Mouse (Mus musculus) hindbrain, embryonic 11.5 days (tissue): ENCODE results near the gene Frem2. TPM values are rescaled to one million over a fixed set of nuclear protein-coding genes. Genes with fewer than 3 reads are reported as not detected.

Source experiments
- ATAC-seq: fragments of 200-750 bp; cut with Nextera tagmentation; 2 replicates; pipeline ENCODE4 v1.8.0; 2017; ENCODE audit warnings: mild to moderate bottlenecking, moderate TSS enrichment, moderate library complexity; ENCODE audit not compliant: low FRiP score
- DNase-seq: peaks from one replicate; pipeline ENCODE4 v3.0.0-alpha.2; 2015; ENCODE audit warnings: low spot score
- H3K27ac ChIP-seq: fragments of 300-500 bp; sonication (generic); 2 replicates; pipeline ENCODE4 v1.5.1; 2014; ENCODE audit warnings: mild to moderate bottlenecking, low read depth, low read length
- H3K27me3 ChIP-seq: fragments of 300-500 bp; sonication (generic); 2 replicates; pipeline ENCODE4 v1.6.1; 2014; ENCODE audit warnings: mild to moderate bottlenecking, low read length, moderate library complexity, mixed read lengths; ENCODE audit not compliant: control insufficient read depth, insufficient read depth
- H3K36me3 ChIP-seq: fragments of 300-500 bp; sonication (generic); 2 replicates; pipeline ENCODE4 v1.6.1; 2014; ENCODE audit warnings: mild to moderate bottlenecking, low read length, moderate library complexity, mixed read lengths; ENCODE audit not compliant: control insufficient read depth, insufficient read depth
- H3K4me1 ChIP-seq: fragments of 300-500 bp; sonication (generic); replicated peaks from 2 replicates; pipeline ENCODE4 v1.6.1; 2014; ENCODE audit warnings: low read length, mixed read lengths; ENCODE audit not compliant: control insufficient read depth, insufficient read depth
- H3K4me2 ChIP-seq: fragments of 300-500 bp; sonication (generic); replicated peaks from 2 replicates; pipeline ENCODE4 v1.6.1; 2014; ENCODE audit warnings: mild to moderate bottlenecking, low read depth, low read length
- H3K4me3 ChIP-seq: fragments of 300-500 bp; sonication (generic); 2 replicates; pipeline ENCODE4 v1.5.1; 2014; ENCODE audit warnings: low read depth, low read length
- H3K9ac ChIP-seq: fragments of 300-500 bp; sonication (generic); 2 replicates; pipeline ENCODE4 v1.6.1; 2014; ENCODE audit warnings: low read depth, low read length
- H3K9me3 ChIP-seq: fragments of 300-500 bp; sonication (generic); 2 replicates; pipeline ENCODE4 v1.6.1; 2016; ENCODE audit warnings: low read length; ENCODE audit not compliant: control insufficient read depth
- WGBS: fragments of 180-500 bp; shearing (Covaris S2); extraction: QIAGEN DNeasy Blood & Tissue Kit; methylation state at CpG from one replicate; pipeline ENCODE4 v1.1.7; 2014; 5-methylcytosine and 5-hydroxymethylcytosine counted together
- polyA plus RNA-seq: library from polyadenylated mRNA; unstranded; fragments of >200 nt; fragmentation: Nextera tagmentation; extraction: Ambion mirVana; gene quantifications from 2 replicates; pipeline ENCODE4 v1.2.1, GENCODE M21; 2014

Gene Frem2
- polyA plus RNA-seq, 1 experiment from 2014 or later = 3.4 TPM

DNA sequence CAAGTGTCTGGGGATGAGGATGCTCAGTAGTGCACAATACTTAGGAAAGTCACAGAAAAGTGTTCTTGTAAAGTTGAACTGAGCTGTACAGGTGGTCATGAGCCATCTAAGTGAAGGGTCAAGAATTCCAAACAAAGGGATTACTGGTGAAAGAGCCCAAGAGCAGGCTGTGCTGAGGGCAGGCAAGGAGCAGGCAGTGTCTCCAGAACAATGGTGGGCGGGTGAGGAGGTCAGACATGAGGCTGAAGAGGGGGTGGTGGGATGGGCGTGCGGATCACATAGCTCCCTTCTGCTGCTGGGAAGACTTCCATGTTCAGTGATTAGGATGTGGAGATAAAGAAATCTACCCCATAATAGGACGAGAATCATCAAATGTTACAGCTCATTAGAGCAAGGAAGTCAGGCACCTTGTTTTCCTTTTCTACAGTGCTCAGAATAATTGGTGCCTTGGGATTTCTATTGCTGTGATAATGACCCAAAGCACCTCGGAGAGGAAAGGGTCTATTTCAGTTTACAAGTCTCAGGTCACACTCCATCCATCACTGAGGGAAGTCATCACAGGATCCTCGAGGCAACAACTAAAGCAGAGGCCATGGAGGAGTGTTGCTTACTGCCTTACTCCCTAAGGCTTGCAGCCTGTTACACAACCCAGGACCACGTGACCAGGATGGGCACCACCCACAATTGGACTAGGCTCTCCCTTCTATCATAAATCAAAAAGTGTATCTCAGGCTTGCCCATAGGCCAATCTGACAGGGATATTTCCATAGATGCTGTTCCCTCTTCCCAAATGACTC, 80.6 kb downstream of the Frem2 start:
- no peak overlapping the region for H3K9ac ChIP-seq
- no peak overlapping the region for H3K4me2 ChIP-seq
- H3K27me3 ChIP-seq = no peaks in the 10 kb centered on the region
- H3K36me3 ChIP-seq = no peaks in the 10 kb centered on the region
- no peaks in the 10 kb centered on the region for H3K9me3 ChIP-seq
- peaks cover 4% of the 10 kb centered on the region; the same call in 1 of the 2 replicates for H3K4me1 ChIP-seq
- DNase-seq = no peak
- no peak overlapping the region for H3K27ac ChIP-seq
- no peak for ATAC-seq
- 19% methylated on average over 7 of the region's 7 CpGs for WGBS
- H3K4me3 ChIP-seq = no peak overlapping the region

DNA sequence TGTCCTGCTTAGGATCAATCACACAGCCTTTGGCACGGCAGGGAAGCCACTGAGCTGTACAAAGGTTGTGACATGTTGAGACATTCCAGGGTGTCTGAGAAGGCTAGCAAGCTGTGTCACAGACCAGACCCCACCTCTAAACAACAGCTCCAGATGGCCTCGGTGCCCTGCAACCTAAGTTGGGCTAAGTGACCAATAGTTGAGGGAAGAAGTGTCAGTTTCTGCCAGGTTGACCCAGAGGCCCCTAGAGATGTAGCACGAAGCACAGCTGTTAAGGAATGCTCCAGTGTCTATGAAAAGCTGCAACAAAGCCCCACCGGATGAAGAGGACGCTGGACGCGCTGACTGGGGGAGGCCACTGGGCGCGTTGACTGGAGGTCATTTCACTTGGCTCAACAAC, 83.0 kb downstream of the Frem2 start:
- Histone ChIP-seq H3K9ac (no peak overlapping the region), H3K36me3 (no peaks in the 10 kb centered on the region), H3K4me3 (no peak overlapping the region), H3K9me3 (no peaks in the 10 kb centered on the region), H3K4me1 (peaks cover 4% of the 10 kb centered on the region; the same call in 1 of the 2 replicates), H3K4me2 (no peak overlapping the region), H3K27me3 (no peaks in the 10 kb centered on the region), H3K27ac (no peak overlapping the region)
- no peak for DNase-seq
- 24% methylated on average over 9 of the region's 9 CpGs for WGBS
- ATAC-seq = no peak

DNA sequence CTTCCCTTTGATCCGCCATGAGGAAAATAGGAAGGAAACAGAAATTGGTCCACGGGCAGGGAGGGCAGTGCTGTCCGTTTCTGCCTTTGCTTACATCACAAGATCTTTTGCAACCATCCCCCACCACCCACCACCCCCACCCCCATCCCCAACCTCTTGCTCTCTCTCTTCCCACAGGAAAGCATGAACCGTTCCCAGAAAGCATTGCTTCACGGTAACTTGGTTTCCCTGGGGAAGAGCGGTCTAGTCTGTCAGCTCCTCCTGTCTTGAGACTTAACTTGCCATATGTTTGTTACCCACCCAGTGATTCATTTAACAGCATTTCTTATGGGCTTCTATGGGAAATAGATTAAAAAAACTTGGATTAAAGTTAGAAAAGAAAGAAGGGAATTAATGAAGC, 85.5 kb downstream of the Frem2 start:
- H3K36me3 ChIP-seq = no peaks in the 10 kb centered on the region
- H3K9me3 ChIP-seq = no peaks in the 10 kb centered on the region
- no peak overlapping the region for H3K9ac ChIP-seq
- DNase-seq = no peak
- no peaks in the 10 kb centered on the region for H3K27me3 ChIP-seq
- no peak overlapping the region for H3K27ac ChIP-seq
- no peak for ATAC-seq
- H3K4me2 ChIP-seq = no peak overlapping the region
- 60% methylated on average over 6 of the region's 6 CpGs for WGBS
- no peak overlapping the region for H3K4me3 ChIP-seq
- H3K4me1 ChIP-seq = peaks cover 4% of the 10 kb centered on the region; the same call in 1 of the 2 replicates

DNA sequence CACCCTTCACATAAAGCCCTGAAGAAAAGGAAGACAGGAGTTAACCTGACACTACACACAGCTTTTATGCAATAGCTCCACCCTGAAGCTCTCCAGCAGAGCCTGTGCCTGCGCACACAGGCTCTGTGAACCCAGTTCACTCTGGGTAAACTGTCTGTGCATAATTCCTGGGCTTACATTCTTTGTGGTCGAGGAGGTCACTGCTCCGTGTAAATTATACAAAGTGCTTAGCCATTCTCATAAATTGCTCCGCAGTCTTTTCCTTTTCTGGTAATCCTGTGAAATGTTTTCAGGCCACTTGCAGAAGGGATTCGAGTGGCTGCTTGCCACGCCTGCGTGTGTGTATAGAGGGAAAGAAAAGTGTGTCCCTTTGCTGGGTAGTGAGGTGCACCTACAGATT, 92.6 kb downstream of the Frem2 start:
- H3K9me3 ChIP-seq = no peaks in the 10 kb centered on the region
- peaks cover 9% of the 10 kb centered on the region for H3K4me1 ChIP-seq
- H3K9ac ChIP-seq = no peak overlapping the region
- no peak for ATAC-seq
- no peak for DNase-seq
- no peaks in the 10 kb centered on the region for H3K27me3 ChIP-seq
- no peak overlapping the region for H3K4me3 ChIP-seq
- no peak overlapping the region for H3K4me2 ChIP-seq
- H3K36me3 ChIP-seq = no peaks in the 10 kb centered on the region
- no peak overlapping the region for H3K27ac ChIP-seq
- WGBS = 50% methylated on average over 7 of the region's 7 CpGs

DNA sequence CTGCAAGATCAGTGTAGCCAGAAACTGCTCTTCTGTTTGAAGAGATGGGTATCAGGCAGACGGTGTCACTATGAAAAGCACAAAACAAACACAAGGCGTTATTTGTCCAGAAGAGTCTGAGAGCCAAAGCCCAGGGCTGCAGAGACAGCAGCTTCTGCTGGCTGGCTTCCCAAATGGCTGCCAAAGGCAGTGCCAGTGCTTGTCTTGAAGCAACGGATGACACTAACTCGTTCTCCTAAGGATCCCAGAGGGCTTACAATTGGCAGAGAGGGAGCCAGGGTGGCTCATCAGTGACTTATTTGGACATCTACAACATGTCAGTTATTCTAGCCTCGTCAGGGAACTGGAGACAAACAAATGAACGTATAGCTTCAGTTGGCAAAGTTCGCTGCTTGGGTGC, 93.4 kb downstream of the Frem2 start:
- H3K27me3 ChIP-seq = no peaks in the 10 kb centered on the region
- no peak overlapping the region for H3K9ac ChIP-seq
- H3K4me1 ChIP-seq = peaks cover 9% of the 10 kb centered on the region
- H3K27ac ChIP-seq = no peak overlapping the region
- H3K4me3 ChIP-seq = no peak overlapping the region
- WGBS = 51% methylated on average over 7 of the region's 7 CpGs
- DNase-seq (no peak), ATAC-seq (no peak)
- no peak overlapping the region for H3K4me2 ChIP-seq
- no peaks in the 10 kb centered on the region for H3K9me3 ChIP-seq
- H3K36me3 ChIP-seq = no peaks in the 10 kb centered on the region

DNA sequence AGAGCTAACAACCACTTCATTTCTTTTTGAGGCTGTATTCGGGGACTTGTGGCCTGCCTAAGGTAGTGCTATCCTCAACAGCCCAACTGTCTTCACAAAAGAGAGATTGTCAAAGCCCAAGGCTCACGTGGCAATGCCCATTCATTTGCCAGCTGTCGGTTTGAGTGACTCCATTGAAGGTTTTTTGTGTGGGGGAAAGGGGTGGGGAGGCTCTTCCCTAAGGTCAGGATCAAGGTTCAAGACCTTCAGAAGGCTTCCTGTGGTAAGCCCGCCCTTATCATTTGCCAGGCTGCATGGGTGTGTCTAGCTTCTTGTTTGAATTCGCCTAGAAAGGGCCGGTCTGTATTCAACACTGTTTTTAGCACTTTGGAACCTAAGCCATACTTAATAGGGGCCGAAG, 95.3 kb downstream of the Frem2 start:
- Histone ChIP-seq H3K36me3 (no peaks in the 10 kb centered on the region), H3K9ac (no peak overlapping the region), H3K9me3 (no peaks in the 10 kb centered on the region), H3K27me3 (no peaks in the 10 kb centered on the region), H3K27ac (no peak overlapping the region), H3K4me2 (no peak overlapping the region), H3K4me1 (peaks cover 9% of the 10 kb centered on the region), H3K4me3 (no peak overlapping the region)
- 38% methylated on average over 7 of the region's 7 CpGs for WGBS
- peak; percentile 59 for DNase-seq
- ATAC-seq = peak; percentile 70; the same call in 1 of the 2 replicates

DNA sequence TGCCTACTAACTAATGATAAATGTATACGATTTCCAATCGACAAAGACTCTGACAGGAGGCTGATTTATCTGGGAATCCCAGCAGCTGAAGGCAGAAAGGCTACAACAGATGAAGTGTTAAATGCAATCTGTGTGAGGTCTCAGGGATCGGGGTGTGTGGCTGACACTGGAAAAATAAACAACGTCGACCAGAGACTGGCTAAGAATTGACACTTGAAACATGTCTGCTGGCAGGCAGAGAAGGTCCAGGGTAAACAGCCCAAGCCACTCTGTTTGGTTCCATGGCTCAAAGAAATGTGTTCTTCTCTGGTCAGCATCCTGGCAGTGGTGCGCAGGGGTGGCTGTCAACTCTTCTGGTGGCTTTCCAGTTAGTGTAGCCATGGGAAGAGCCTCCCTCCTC, 98.1 kb downstream of the Frem2 start:
- DNase-seq (no peak), ATAC-seq (no peak)
- Histone ChIP-seq H3K4me3 (no peak overlapping the region), H3K4me1 (peaks cover 8% of the 10 kb centered on the region), H3K36me3 (no peaks in the 10 kb centered on the region), H3K27me3 (no peaks in the 10 kb centered on the region), H3K9me3 (no peaks in the 10 kb centered on the region), H3K9ac (no peak overlapping the region), H3K4me2 (no peak overlapping the region), H3K27ac (no peak overlapping the region)
- WGBS = 53% methylated on average over 6 of the region's 6 CpGs

DNA sequence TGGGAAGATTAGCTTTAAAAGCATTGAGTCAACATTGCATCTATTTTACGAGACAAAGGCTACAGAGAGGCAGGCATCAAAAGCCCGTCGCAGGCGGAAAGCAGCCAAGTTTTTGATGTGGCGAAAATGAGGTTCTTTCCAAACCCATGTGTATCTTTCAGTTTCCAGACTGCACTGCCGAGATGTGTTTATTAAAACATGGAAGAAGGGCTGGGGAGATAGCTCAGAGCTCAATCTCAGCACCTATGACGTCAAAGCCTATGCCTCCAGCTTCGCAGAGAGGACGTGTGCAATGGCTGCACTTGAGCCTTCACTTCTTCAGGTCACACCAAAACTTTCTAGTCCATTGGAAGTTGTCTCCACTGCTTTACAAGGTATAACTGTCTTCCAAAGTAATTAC, 98.9 kb downstream of the Frem2 start:
- DNase-seq = no peak
- H3K9me3 ChIP-seq = no peaks in the 10 kb centered on the region
- no peak overlapping the region for H3K27ac ChIP-seq
- no peaks in the 10 kb centered on the region for H3K27me3 ChIP-seq
- H3K9ac ChIP-seq = no peak overlapping the region
- H3K4me1 ChIP-seq = peaks cover 5% of the 10 kb centered on the region; the same call in 1 of the 2 replicates
- no peaks in the 10 kb centered on the region for H3K36me3 ChIP-seq
- no peak for ATAC-seq
- WGBS = 88% methylated on average over 9 of the region's 9 CpGs
- no peak overlapping the region for H3K4me2 ChIP-seq
- no peak overlapping the region for H3K4me3 ChIP-seq
